Mouse (Mus musculus) embryonic fibroblast, embryonic 13.5 days (primary cell): ENCODE results near the gene Foxred2. TPM values are rescaled to one million over a fixed set of nuclear protein-coding genes. Genes with fewer than 3 reads are reported as not detected.

Source experiments
- H3K27ac ChIP-seq: 2 replicates; pipeline ENCODE4 v1.5.1; 2012; ENCODE audit warnings: low read length, control low read depth, inconsistent platforms; ENCODE audit not compliant: insufficient read depth
- H3K4me1 ChIP-seq: 2 replicates; pipeline ENCODE4 v1.6.1; 2011; ENCODE audit warnings: low read length; ENCODE audit not compliant: control insufficient read depth, insufficient read depth
- H3K4me3 ChIP-seq: 2 replicates; pipeline ENCODE4 v1.5.1; 2011; ENCODE audit warnings: mild to moderate bottlenecking, control low read depth, low read length; ENCODE audit not compliant: insufficient read depth
- CTCF ChIP-seq: IDR thresholded peaks from 2 replicates; pipeline ENCODE4 v1.5.1; 2011; ENCODE audit warnings: mild to moderate bottlenecking, control low read depth, low read length, moderate library complexity, borderline replicate concordance; ENCODE audit not compliant: insufficient read depth
- POLR2A ChIP-seq: IDR thresholded peaks from 2 replicates; pipeline ENCODE4 v1.6.1; 2011; ENCODE audit warnings: low read depth, mild to moderate bottlenecking, control low read depth, low read length, moderate library complexity
- polyA plus RNA-seq: library from polyadenylated mRNA; stranded (reverse); fragments of >200 nt; gene quantifications from 2 replicates; pipeline ENCODE4 v1.2.4, GENCODE M21; 2011; ENCODE audit warnings: low read depth; ENCODE audit not compliant: missing spikeins, insufficient read length

Gene Foxred2
- 2.4 and 3.9 TPM in 2 replicates for polyA plus RNA-seq

GRCm38 (mm10) chr15:77956404-77956901 lies at the start of gene Foxred2:
Gene Foxred2, minus strand, starts transcription at chr15:77956722.
- H3K4me1 ChIP-seq = peaks cover 3% of the 10 kb centered on the region; the same call in 1 of the 2 replicates
- no peak within 1 kb of the TSS for H3K27ac ChIP-seq
- TF ChIP-seq POLR2A (peak; percentile 53; the same call in 1 of the 2 replicates), CTCF (no peak)
- peak within 1 kb of the TSS; percentile 16 for H3K4me3 ChIP-seq

- Histone ChIP-seq H3K4me3 (no peak overlapping the region), H3K27ac (no peak overlapping the region), H3K4me1 (no peaks in the 10 kb centered on the region)
- TF ChIP-seq CTCF (no peak), POLR2A (no peak)
These were observed 47.4 kb upstream of the Foxred2 start for GRCm38 (mm10) chr15:78003929-78004328.

DNA sequence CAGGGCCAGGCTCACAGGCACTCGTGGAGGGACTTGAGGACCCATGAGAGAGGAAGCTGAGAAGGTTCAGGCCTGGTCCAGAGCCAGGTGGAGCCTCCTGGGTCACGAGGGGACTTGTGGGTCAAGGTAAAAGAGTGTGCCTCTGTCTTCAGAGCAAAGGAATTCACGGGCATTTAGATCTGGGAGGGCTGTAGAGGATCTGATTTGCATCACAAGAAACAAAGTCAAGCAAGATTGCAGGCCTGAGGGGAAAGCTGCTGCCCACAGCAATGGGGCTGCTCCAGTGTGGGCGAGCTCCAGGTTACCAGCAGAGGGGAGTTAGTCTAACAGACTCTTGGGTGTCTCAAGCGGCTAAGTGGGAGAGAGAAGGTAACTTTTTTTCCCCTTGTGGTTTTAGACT lies 44.9 kb upstream of the Foxred2 start:
- TF ChIP-seq CTCF (no peak), POLR2A (no peak)
- no peak overlapping the region for H3K4me3 ChIP-seq
- no peaks in the 10 kb centered on the region for H3K4me1 ChIP-seq
- no peak overlapping the region for H3K27ac ChIP-seq

- no peak for TF ChIP-seq CTCF
- TF ChIP-seq POLR2A = no peak
- Histone ChIP-seq H3K27ac (no peak overlapping the region), H3K4me1 (no peaks in the 10 kb centered on the region), H3K4me3 (no peak overlapping the region)
These were observed 32.0 kb upstream of the Foxred2 start for GRCm38 (mm10) chr15:77988541-77988940.

DNA sequence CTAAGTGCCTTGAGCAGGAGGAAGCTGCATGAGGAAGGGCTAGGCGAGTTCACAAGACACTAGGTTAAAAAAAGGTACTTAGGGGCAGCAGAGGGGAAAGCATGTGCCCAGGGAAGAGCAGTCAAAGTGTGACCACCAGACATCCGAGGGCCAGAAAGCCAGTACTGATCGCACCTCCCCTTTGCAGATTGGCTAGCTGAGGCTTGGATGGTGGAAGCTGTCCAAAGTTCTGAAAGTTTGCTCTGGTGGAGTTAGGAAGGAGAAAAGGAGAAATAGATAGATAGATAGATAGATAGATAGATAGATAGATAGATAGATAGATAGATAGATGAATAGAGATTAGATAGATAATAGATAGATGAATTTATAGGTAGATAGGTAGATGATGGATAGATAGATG lies 26.9 kb upstream of the Foxred2 start:
- TF ChIP-seq POLR2A (no peak), CTCF (no peak)
- H3K27ac ChIP-seq = no peak overlapping the region

DNA sequence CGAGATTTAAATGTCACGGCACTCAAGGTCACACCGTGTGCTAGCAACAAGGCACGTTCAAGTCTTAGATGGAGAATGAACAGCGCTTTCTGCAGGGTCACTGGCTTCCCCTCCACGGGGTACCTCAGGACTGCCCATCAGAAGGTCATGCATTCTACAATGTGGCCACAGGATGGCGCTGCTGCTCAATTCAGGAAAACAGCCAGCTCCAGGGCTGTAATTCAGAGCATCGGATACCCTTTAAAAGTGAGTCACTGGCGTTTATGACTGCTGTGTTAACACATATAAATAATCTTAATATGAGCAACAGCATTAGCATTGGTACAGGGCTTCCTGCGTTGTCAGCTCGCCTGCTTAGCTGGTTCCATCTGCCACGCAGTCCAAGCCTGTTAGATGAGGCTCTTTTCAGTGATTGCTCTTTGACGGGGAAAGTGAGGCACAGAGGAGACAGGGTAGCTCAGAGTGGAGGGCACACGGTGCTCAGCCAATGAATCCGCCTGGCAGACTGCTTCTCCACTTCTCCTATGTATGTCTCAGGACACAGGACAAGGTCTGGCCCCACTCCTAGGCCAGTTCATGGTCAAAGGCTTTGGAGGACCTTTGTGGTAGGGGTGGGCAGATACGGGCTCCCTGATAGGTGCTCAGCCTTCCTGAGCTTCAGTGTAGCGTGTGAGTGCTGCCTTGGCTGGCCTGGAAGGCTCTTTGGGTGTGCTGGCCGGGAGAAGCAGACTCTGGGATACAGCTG lies 25.8 kb upstream of the Foxred2 start:
- Histone ChIP-seq H3K27ac (no peak overlapping the region), H3K4me1 (no peaks in the 10 kb centered on the region), H3K4me3 (no peak overlapping the region)
- TF ChIP-seq POLR2A (no peak), CTCF (peak; percentile 63; the same call in 1 of the 2 replicates)

More for the DNA sequence above, 26.9 kb upstream of the Foxred2 start:
- H3K4me1 ChIP-seq = no peaks in the 10 kb centered on the region
- no peak overlapping the region for H3K4me3 ChIP-seq

GRCm38 (mm10) chr15:77981181-77981680 lies 24.7 kb upstream of the Foxred2 start:
- H3K4me3 ChIP-seq = no peak overlapping the region
- no peak overlapping the region for H3K27ac ChIP-seq
- TF ChIP-seq CTCF (no peak), POLR2A (no peak)
- no peaks in the 10 kb centered on the region for H3K4me1 ChIP-seq

GRCm38 (mm10) chr15:77979427-77979865 lies 22.9 kb upstream of the Foxred2 start:
- no peaks in the 10 kb centered on the region for H3K4me1 ChIP-seq

DNA sequence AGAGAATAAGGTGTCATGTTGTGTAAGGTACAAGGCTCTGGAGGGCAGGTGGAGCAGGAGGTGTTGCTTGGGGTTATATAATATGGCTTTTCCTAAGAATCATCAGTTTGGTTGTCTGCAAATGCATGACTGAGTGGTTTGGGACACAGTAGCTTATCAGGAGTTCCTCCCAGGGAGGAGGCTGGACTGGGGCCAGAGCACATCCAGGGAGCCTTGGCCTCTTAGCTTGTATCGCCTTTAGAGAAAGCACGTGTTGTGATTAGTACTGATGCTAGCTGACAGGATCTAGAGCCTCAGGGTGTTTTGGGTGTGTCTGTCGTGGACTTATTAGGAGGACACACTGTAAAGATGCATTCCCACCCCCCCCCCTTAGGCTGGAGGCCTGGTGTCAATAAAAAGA lies 21.1 kb upstream of the Foxred2 start:
- no peak overlapping the region for H3K27ac ChIP-seq
- no peak overlapping the region for H3K4me3 ChIP-seq
- TF ChIP-seq CTCF = no peak
- no peak for TF ChIP-seq POLR2A
- H3K4me1 ChIP-seq = no peaks in the 10 kb centered on the region

More at GRCm38 (mm10) chr15:77979427-77979865, 22.9 kb upstream of the Foxred2 start:
- H3K27ac ChIP-seq = no peak overlapping the region
- TF ChIP-seq POLR2A (no peak), CTCF (no peak)
- no peak overlapping the region for H3K4me3 ChIP-seq
